Mouse (Mus musculus) kidney, postnatal 0 days (tissue): ENCODE measurements around the gene Lgi4. TPM values are rescaled to one million over a fixed set of nuclear protein-coding genes. Genes with fewer than 3 reads are reported as not detected.
A peak's percentile ranks its signal among the peaks of the same experiment; 100 is the strongest.

Experiments
- ATAC-seq: fragments of 200-750 bp; cut with Nextera tagmentation; replicated peaks from 2 replicates; pipeline ENCODE4 v1.8.0; 2017; ENCODE audit warnings: low read depth, moderate number of reproducible peaks, moderate TSS enrichment, moderate library complexity; ENCODE audit not compliant: low FRiP score
- DNase-seq: peaks from one replicate; pipeline ENCODE4 v3.0.0-alpha.2; 2016; ENCODE audit warnings: low spot score
- H3K27ac ChIP-seq: fragments of 300-500 bp; sonication (generic); 2 replicates; pipeline ENCODE4 v1.5.1; 2014; ENCODE audit warnings: mild to moderate bottlenecking
- H3K27me3 ChIP-seq: fragments of 300-500 bp; sonication (generic); 2 replicates; pipeline ENCODE4 v1.6.1; 2014; ENCODE audit warnings: low read length, mixed read lengths; ENCODE audit not compliant: insufficient read depth
- H3K36me3 ChIP-seq: fragments of 300-500 bp; sonication (generic); 2 replicates; pipeline ENCODE4 v1.6.1; 2014; ENCODE audit warnings: low read length, mixed read lengths; ENCODE audit not compliant: insufficient read depth
- H3K4me1 ChIP-seq: fragments of 300-500 bp; sonication (generic); replicated peaks from 2 replicates; pipeline ENCODE4 v1.6.1; 2014; ENCODE audit warnings: antibody characterized with exemption, low read length, mixed read lengths; ENCODE audit not compliant: insufficient read depth
- H3K4me2 ChIP-seq: fragments of 300-500 bp; sonication (generic); 2 replicates; pipeline ENCODE4 v1.6.1; 2014; ENCODE audit warnings: mild to moderate bottlenecking, low read length, moderate library complexity, mixed read lengths
- H3K4me3 ChIP-seq: fragments of 300-500 bp; sonication (generic); replicated peaks from 2 replicates; pipeline ENCODE4 v1.5.1; 2014; ENCODE audit warnings: low read depth, low read length
- H3K9ac ChIP-seq: fragments of 300-500 bp; sonication (generic); 2 replicates; pipeline ENCODE4 v1.6.1; 2014; ENCODE audit warnings: low read depth, low read length
- H3K9me3 ChIP-seq: fragments of 300-500 bp; sonication (generic); replicated peaks from 2 replicates; pipeline ENCODE4 v1.6.1; 2016; ENCODE audit warnings: low read length, inconsistent platforms, mixed read lengths
- CTCF ChIP-seq: IDR thresholded peaks from 2 replicates; pipeline ENCODE4 v1.5.1; 2016; ENCODE audit warnings: antibody characterized with exemption, low read depth, mild to moderate bottlenecking, moderate library complexity
- WGBS: fragments of 180-500 bp; shearing (Covaris S2); extraction: QIAGEN DNeasy Blood & Tissue Kit; methylation state at CpG from one replicate; pipeline ENCODE4 v1.1.7; 2014; 5-methylcytosine and 5-hydroxymethylcytosine counted together
- polyA plus RNA-seq: library from polyadenylated mRNA; unstranded; fragments of >200 nt; fragmentation: Nextera tagmentation; extraction: Ambion mirVana; gene quantifications from 2 replicates; pipeline ENCODE4 v1.2.1, GENCODE M21; 2015

Lgi4 gene
- polyA plus RNA-seq, 1 experiment from 2014 or later: 0.24 TPM

- Histone ChIP-seq H3K9me3 (no peaks in the 10 kb centered on the region), H3K4me3 (no peak overlapping the region), H3K4me2 (no peak overlapping the region), H3K4me1 (no peaks in the 10 kb centered on the region), H3K36me3 (no peaks in the 10 kb centered on the region), H3K27ac (no peak overlapping the region), H3K9ac (no peak overlapping the region), H3K27me3 (no peaks in the 10 kb centered on the region)
- DNase-seq (no peak), ATAC-seq (peak; percentile 43; the same call in 1 of the 2 replicates)
- no peak for TF ChIP-seq CTCF
- 44% methylated on average over 9 of the region's 9 CpGs for WGBS
These were observed 25.6 kb upstream of the Lgi4 start for GRCm38 (mm10) chr7:31033409-31034165.

GRCm38 (mm10) chr7:31034789-31035188 is 24.4 kb upstream of the Lgi4 start:
- Histone ChIP-seq H3K27ac (no peak overlapping the region), H3K4me2 (no peak overlapping the region), H3K9ac (no peak overlapping the region), H3K4me3 (no peak overlapping the region), H3K4me1 (no peaks in the 10 kb centered on the region), H3K9me3 (no peaks in the 10 kb centered on the region), H3K27me3 (no peaks in the 10 kb centered on the region), H3K36me3 (no peaks in the 10 kb centered on the region)
- DNase-seq: no peak
- no peak for ATAC-seq
- TF ChIP-seq CTCF: peak; percentile 33; the same call in 1 of the 2 replicates
- WGBS: 75% methylated on average over 11 of the region's 11 CpGs

GRCm38 (mm10) chr7:31035291-31035690 is 23.9 kb upstream of the Lgi4 start:
- Histone ChIP-seq H3K4me3 (no peak overlapping the region), H3K27ac (no peak overlapping the region), H3K4me2 (no peak overlapping the region), H3K9me3 (no peaks in the 10 kb centered on the region), H3K4me1 (no peaks in the 10 kb centered on the region), H3K9ac (no peak overlapping the region), H3K27me3 (no peaks in the 10 kb centered on the region), H3K36me3 (no peaks in the 10 kb centered on the region)
- WGBS: 88% methylated on average over 11 of the region's 11 CpGs
- TF ChIP-seq CTCF: no peak
- ATAC-seq: no peak
- no peak for DNase-seq

- DNase-seq (no peak), ATAC-seq (no peak)
- H3K36me3 ChIP-seq: no peaks in the 10 kb centered on the region
- H3K27me3 ChIP-seq: no peaks in the 10 kb centered on the region
- peaks cover 2% of the 10 kb centered on the region; the same call in 1 of the 2 replicates for H3K4me1 ChIP-seq
- no peak overlapping the region for H3K4me3 ChIP-seq
- 82% methylated on average over 7 of the region's 7 CpGs for WGBS
- H3K9me3 ChIP-seq: no peaks in the 10 kb centered on the region
- no peak for TF ChIP-seq CTCF
- no peak overlapping the region for H3K9ac ChIP-seq
- no peak overlapping the region for H3K27ac ChIP-seq
- H3K4me2 ChIP-seq: no peak overlapping the region
These were observed 22.2 kb upstream of the Lgi4 start for GRCm38 (mm10) chr7:31036917-31037316.

GRCm38 (mm10) chr7:31037675-31038074 is 21.5 kb upstream of the Lgi4 start:
- H3K9me3 ChIP-seq: no peaks in the 10 kb centered on the region
- H3K27me3 ChIP-seq: no peaks in the 10 kb centered on the region
- ATAC-seq: no peak
- H3K4me1 ChIP-seq: peaks cover 10% of the 10 kb centered on the region; the same call in 1 of the 2 replicates
- H3K27ac ChIP-seq: no peak overlapping the region
- TF ChIP-seq CTCF: no peak
- no peaks in the 10 kb centered on the region for H3K36me3 ChIP-seq
- DNase-seq: no peak
- no peak overlapping the region for H3K4me3 ChIP-seq
- 68% methylated on average over 2 of the region's 2 CpGs for WGBS
- H3K9ac ChIP-seq: no peak overlapping the region
- no peak overlapping the region for H3K4me2 ChIP-seq

- DNase-seq (no peak), ATAC-seq (no peak)
These were observed 20.1 kb upstream of the Lgi4 start for GRCm38 (mm10) chr7:31039011-31039410.

More at GRCm38 (mm10) chr7:31039011-31039410, 20.1 kb upstream of the Lgi4 start:
- no peaks in the 10 kb centered on the region for H3K9me3 ChIP-seq
- no peak overlapping the region for H3K9ac ChIP-seq
- H3K4me2 ChIP-seq: no peak overlapping the region
- H3K27me3 ChIP-seq: no peaks in the 10 kb centered on the region
- no peak overlapping the region for H3K27ac ChIP-seq
- TF ChIP-seq CTCF: no peak
- no peaks in the 10 kb centered on the region for H3K36me3 ChIP-seq
- no peak overlapping the region for H3K4me3 ChIP-seq
- peaks cover 10% of the 10 kb centered on the region; the same call in 1 of the 2 replicates for H3K4me1 ChIP-seq
- 92% methylated on average over 4 of the region's 4 CpGs for WGBS
